Comparison of ENCODE assay signal across 20 mouse cellular contexts in genomic region chr8:106732921-106733320, GRCm38 (mm10). TPM values are rescaled to one million over a fixed set of nuclear protein-coding genes. Genes with fewer than 3 reads are reported as not detected.
DNase-seq lines count a peak whose midpoint lies in the region; ATAC-seq and TF ChIP-seq lines count a peak whose summit lies in the region.
"Had no signal": no experiment of that assay in that cellular context is flagged by ENCODE, and none has a peak within 500 bp of the region (broad histone marks: within the 10 kb centered on the region; RNA-seq: fewer than 3 reads in every experiment).

No protein-coding gene starts in this region.

- intact Hi-C loops in gastrocnemius, adult 2 months (cut with DNase I): loop anchor here (5.0 kb wide), 1 partner anchor 39 kb away; no protein-coding TSS in a partner anchor

- ATAC-seq in heart, embryonic 12.5 days (ENCODE audit: insufficient number of reproducible peaks, low FRiP score): no peak
- no peak for ATAC-seq in limb, embryonic 12.5 days (ENCODE audit: insufficient number of reproducible peaks, insufficient read depth, low FRiP score, low TSS enrichment, low read depth)
- ATAC-seq in CD4-positive, CD25-positive, alpha-beta regulatory T cell, adult 4 months: no peak
- ATAC-seq: forebrain, embryonic 13.5 days; intestine, embryonic 15.5 days had no signal

- no peak overlapping the region for H3K4me3 ChIP-seq in gastrocnemius, adult 2 months
- H3K4me3 ChIP-seq in heart, embryonic 12.5 days: no peak overlapping the region
- H3K4me3 ChIP-seq in limb, embryonic 12.5 days (replicated peaks): no peak overlapping the region
- H3K4me3 ChIP-seq: embryonic facial prominence, embryonic 10.5 days; forebrain, embryonic 13.5 days; hindbrain, embryonic 13.5 days; intestine, embryonic 15.5 days; liver, embryonic 13.5 days had no signal

- peak overlapping the region; percentile 92 for H3K27ac ChIP-seq in gastrocnemius, adult 2 months
- H3K27ac ChIP-seq in heart, embryonic 12.5 days (ENCODE audit: poor library complexity, severe bottlenecking): peak overlapping the region; percentile 90
- 0 out of 2 replicates have a peak overlapping the region, but pooled peaks have one; percentile 50 for H3K27ac ChIP-seq in limb, embryonic 12.5 days
- H3K27ac ChIP-seq: forebrain, embryonic 13.5 days; hindbrain, embryonic 13.5 days; intestine, embryonic 15.5 days; liver, embryonic 13.5 days had no signal

- H3K36me3 ChIP-seq in heart, embryonic 12.5 days: peaks cover 12% of the 10 kb centered on the region
- H3K36me3 ChIP-seq in limb, embryonic 12.5 days: peaks cover 18% of the 10 kb centered on the region; the same call in 1 of the 2 replicates
- H3K36me3 ChIP-seq: intestine, embryonic 15.5 days had no signal

- no peaks in the 10 kb centered on the region for H3K9me3 ChIP-seq in heart, embryonic 12.5 days (replicated peaks)
- H3K9me3 ChIP-seq in limb, embryonic 12.5 days: no peaks in the 10 kb centered on the region
- H3K9me3 ChIP-seq: embryonic facial prominence, embryonic 10.5 days; forebrain, embryonic 13.5 days; hindbrain, embryonic 13.5 days; intestine, embryonic 15.5 days; liver, embryonic 13.5 days had no signal

- TF ChIP-seq CTCF in gastrocnemius, adult 2 months (IDR thresholded peaks at IDR 0.05): no peak

- H3K27me3 ChIP-seq in heart, embryonic 12.5 days (replicated peaks): no peaks in the 10 kb centered on the region
- no peaks in the 10 kb centered on the region for H3K27me3 ChIP-seq in limb, embryonic 12.5 days
- H3K27me3 ChIP-seq: CH12.LX; forebrain, embryonic 13.5 days; intestine, embryonic 15.5 days; liver, embryonic 13.5 days had no signal

- H3K4me1 ChIP-seq in heart, embryonic 12.5 days (replicated peaks): peaks cover 20% of the 10 kb centered on the region
- peaks cover 23% of the 10 kb centered on the region for H3K4me1 ChIP-seq in limb, embryonic 12.5 days (replicated peaks)
- H3K4me1 ChIP-seq: intestine, embryonic 15.5 days; liver, embryonic 13.5 days had no signal

- H3K4me2 ChIP-seq in heart, embryonic 12.5 days: no peak overlapping the region
- no peak overlapping the region for H3K4me2 ChIP-seq in limb, embryonic 12.5 days
- H3K4me2 ChIP-seq: forebrain, embryonic 13.5 days; hindbrain, embryonic 13.5 days; intestine, embryonic 15.5 days; liver, embryonic 13.5 days had no signal

- DNase-seq in gastrocnemius, adult 2 months: no peak
- no peak for DNase-seq in gastrocnemius, adult 18-20 months (ENCODE audit: low spot score)
- DNase-seq in kidney, postnatal 14 days: peak; percentile 31
- no peak for DNase-seq in kidney, adult 9 months
- DNase-seq in liver: no peak
- DNase-seq: adrenal gland, adult 8-10 months; cerebellum, adult 11 months; gastrocnemius, postnatal 36 days; kidney, postnatal 4 days; liver, embryonic 13.5 days; lung, postnatal 10 days; thymus, postnatal 4 days had no signal

- 52% methylated on average over 5 of the region's 5 CpGs for WGBS in heart, embryonic 12.5 days
- 13% methylated on average over 5 of the region's 5 CpGs for WGBS in limb, embryonic 12.5 days

- no peak overlapping the region for H3K9ac ChIP-seq in heart, embryonic 12.5 days
- H3K9ac ChIP-seq in limb, embryonic 12.5 days (replicated peaks): no peak overlapping the region
- H3K9ac ChIP-seq: forebrain, embryonic 13.5 days; hindbrain, embryonic 13.5 days; intestine, embryonic 15.5 days; liver, embryonic 13.5 days had no signal

RNA-seq across cellular contexts. Expression of gene Tango6, which starts 50.1 kb away (rescaled TPM):
- 10 to 100 TPM; 12.2 to 12.7 TPM for total RNA-seq in gastrocnemius, adult 2 months (2021)
- total RNA-seq in gastrocnemius, adult 18-20 months (2021): 10 to 100 TPM; 10.5 to 10.8 TPM
- 8.9 and 9.1 TPM in 2 replicates for polyA plus RNA-seq in heart, embryonic 12.5 days (2016; fragmentation: Nextera tagmentation; extraction: Ambion mirVana)
- 12.8 and 13.3 TPM in 2 replicates for polyA plus RNA-seq in limb, embryonic 12.5 days (2016; fragmentation: Nextera tagmentation; extraction: Ambion mirVana)
- 10 to 100 TPM in 1 of 2 experiments, 1 to 10 TPM in 1; 8.6 to 16.3 TPM for polyA plus RNA-seq in CD4-positive, CD25-positive, alpha-beta regulatory T cell, adult 4 months (2017; shearing (Covaris generic))
